Mouse (Mus musculus) ES-Bruce4 (cell line): Measurements from ENCODE around the gene Akr1c6.

Experiments
- CTCF ChIP-seq: IDR thresholded peaks from one replicate; pipeline ENCODE4 v1.8.1; 2011; ENCODE audit warnings: low read depth, low read length
- POLR2A ChIP-seq: IDR thresholded peaks from one replicate; pipeline ENCODE4 v1.8.1; 2011; ENCODE audit warnings: low read length; ENCODE audit not compliant: insufficient read depth

- no peak for TF ChIP-seq POLR2A
- no peak for TF ChIP-seq CTCF
These were observed 33.8 kb downstream of the Akr1c6 start for GRCm38 (mm10) chr13:4467896-4468295.
